In genomic region chr17:29015638-29016037, GRCm38 (mm10) we compare ENCODE assay signal across 8 mouse cellular contexts. TPM values are rescaled to one million over a fixed set of nuclear protein-coding genes. Genes with fewer than 3 reads are reported as not detected.
A peak's percentile ranks its signal among the peaks of the same experiment; 100 is the strongest.
DNase-seq lines count a peak whose midpoint lies in the region; ATAC-seq and TF ChIP-seq lines count a peak whose summit lies in the region.

No protein-coding gene starts in this region.

- no peak overlapping the region for H3K4me3 ChIP-seq in forebrain, postnatal 0 days (ENCODE audit: low read depth, low read length)
- H3K4me3 ChIP-seq in forebrain, embryonic 16.5 days (replicated peaks; ENCODE audit: low read length) = no peak overlapping the region
- H3K4me3 ChIP-seq in midbrain, embryonic 14.5 days (replicated peaks; ENCODE audit: low read depth, low read length) = no peak overlapping the region
- H3K4me3 ChIP-seq in midbrain, embryonic 13.5 days (replicated peaks) = no peak overlapping the region

- DNase-seq in forebrain, postnatal 0 days = peak; percentile 59
- DNase-seq in midbrain, embryonic 14.5 days = peak; percentile 53
- DNase-seq in embryo, embryonic 10.5 days (ENCODE audit: low spot score) = peak; percentile 72
- DNase-seq in mesoderm, embryonic 11.5 days (ENCODE audit: low read depth, low spot score) = peak; percentile 72
- no peak for DNase-seq in urinary bladder, postnatal 36 days (ENCODE audit: low spot score in 2 of 2)
- DNase-seq in ovary, postnatal 10 days (ENCODE audit: low spot score) = no peak

- no peak overlapping the region for H3K4me2 ChIP-seq in forebrain, postnatal 0 days (ENCODE audit: low read depth)
- H3K4me2 ChIP-seq in forebrain, embryonic 16.5 days (ENCODE audit: low read length) = no peak overlapping the region
- H3K4me2 ChIP-seq in midbrain, embryonic 14.5 days (ENCODE audit: low read length) = no peak overlapping the region
- H3K4me2 ChIP-seq in midbrain, embryonic 13.5 days (replicated peaks) = no peak overlapping the region

- peak; percentile 64 for TF ChIP-seq CTCF in forebrain, postnatal 0 days (IDR thresholded peaks at IDR 0.05; ENCODE audit: low read depth)

- 14% methylated on average over 2 of the region's 2 CpGs for WGBS in forebrain, postnatal 0 days
- WGBS in forebrain, embryonic 16.5 days = 18% methylated on average over 2 of the region's 2 CpGs
- 15% methylated on average over 2 of the region's 2 CpGs for WGBS in midbrain, embryonic 14.5 days
- WGBS in midbrain, embryonic 13.5 days = 28% methylated on average over 2 of the region's 2 CpGs

- no peaks in the 10 kb centered on the region for H3K9me3 ChIP-seq in forebrain, postnatal 0 days (ENCODE audit: low read length)
- H3K9me3 ChIP-seq in forebrain, embryonic 16.5 days (ENCODE audit: control insufficient read depth, low read length) = no peaks in the 10 kb centered on the region
- no peaks in the 10 kb centered on the region for H3K9me3 ChIP-seq in midbrain, embryonic 14.5 days (ENCODE audit: control insufficient read depth, low read length)
- H3K9me3 ChIP-seq in midbrain, embryonic 13.5 days = 0 out of 2 replicates have a peak, but pooled peaks cover 3% of the 10 kb centered on the region

- ATAC-seq in forebrain, postnatal 0 days = no peak
- no peak for ATAC-seq in forebrain, embryonic 16.5 days
- ATAC-seq in midbrain, embryonic 14.5 days (ENCODE audit: low FRiP score, low TSS enrichment) = no peak
- ATAC-seq in midbrain, embryonic 13.5 days = no peak

- no peaks in the 10 kb centered on the region for H3K4me1 ChIP-seq in forebrain, postnatal 0 days (ENCODE audit: insufficient read depth)
- no peaks in the 10 kb centered on the region for H3K4me1 ChIP-seq in forebrain, embryonic 16.5 days (replicated peaks; ENCODE audit: control insufficient read depth, insufficient read depth, low read length)
- no peaks in the 10 kb centered on the region for H3K4me1 ChIP-seq in midbrain, embryonic 14.5 days (ENCODE audit: control insufficient read depth, insufficient read depth, low read length)
- H3K4me1 ChIP-seq in midbrain, embryonic 13.5 days (replicated peaks) = no peaks in the 10 kb centered on the region

- H3K27ac ChIP-seq in forebrain, postnatal 0 days (ENCODE audit: low read depth, low read length) = no peak overlapping the region
- no peak overlapping the region for H3K27ac ChIP-seq in forebrain, embryonic 16.5 days (ENCODE audit: low read length)
- H3K27ac ChIP-seq in midbrain, embryonic 14.5 days (replicated peaks; ENCODE audit: low read depth, low read length) = no peak overlapping the region
- no peak overlapping the region for H3K27ac ChIP-seq in midbrain, embryonic 13.5 days

- H3K36me3 ChIP-seq in forebrain, postnatal 0 days (ENCODE audit: insufficient read depth) = no peaks in the 10 kb centered on the region
- H3K36me3 ChIP-seq in forebrain, embryonic 16.5 days (ENCODE audit: control insufficient read depth, insufficient read depth) = no peaks in the 10 kb centered on the region
- no peaks in the 10 kb centered on the region for H3K36me3 ChIP-seq in midbrain, embryonic 14.5 days (ENCODE audit: control insufficient read depth, insufficient read depth, low read length)
- H3K36me3 ChIP-seq in midbrain, embryonic 13.5 days = no peaks in the 10 kb centered on the region

- no peak overlapping the region for H3K9ac ChIP-seq in forebrain, postnatal 0 days
- no peak overlapping the region for H3K9ac ChIP-seq in forebrain, embryonic 16.5 days (replicated peaks; ENCODE audit: low read depth, low read length)
- H3K9ac ChIP-seq in midbrain, embryonic 14.5 days (replicated peaks; ENCODE audit: low read length) = no peak overlapping the region
- no peak overlapping the region for H3K9ac ChIP-seq in midbrain, embryonic 13.5 days (replicated peaks)

- H3K27me3 ChIP-seq in forebrain, postnatal 0 days (ENCODE audit: insufficient read depth, low read length) = no peaks in the 10 kb centered on the region
- H3K27me3 ChIP-seq in forebrain, embryonic 16.5 days (replicated peaks; ENCODE audit: control insufficient read depth, insufficient read depth, low read length) = no peaks in the 10 kb centered on the region
- H3K27me3 ChIP-seq in midbrain, embryonic 14.5 days (ENCODE audit: control insufficient read depth, insufficient read depth, low read length) = no peaks in the 10 kb centered on the region
- H3K27me3 ChIP-seq in midbrain, embryonic 13.5 days = no peaks in the 10 kb centered on the region

RNA-seq across cellular contexts. Expression of gene Stk38, which starts 7.8 kb away (rescaled TPM):
- 49.0 and 58.8 TPM in 2 replicates for total RNA-seq in forebrain, postnatal 0 days (2014; rRNA removed)
- 32.8 and 43.7 TPM in 2 replicates for polyA plus RNA-seq in forebrain, postnatal 0 days (2015; fragmentation: Nextera tagmentation; extraction: Ambion mirVana)
- polyA plus RNA-seq in forebrain, embryonic 16.5 days (2015; fragmentation: Nextera tagmentation; extraction: Ambion mirVana) = 129 and 136 TPM in 2 replicates
- 74.8 and 102 TPM in 2 replicates for polyA plus RNA-seq in midbrain, embryonic 14.5 days (2014; fragmentation: Nextera tagmentation; extraction: Ambion mirVana)
- 126 and 134 TPM in 2 replicates for polyA plus RNA-seq in midbrain, embryonic 13.5 days (2015; fragmentation: Nextera tagmentation; extraction: Ambion mirVana)

RNA-seq across cellular contexts. Expression of gene Srsf3, which starts 16.8 kb away (rescaled TPM):
- 263 and 287 TPM in 2 replicates for total RNA-seq in forebrain, postnatal 0 days (2014; rRNA removed)
- polyA plus RNA-seq in forebrain, postnatal 0 days (2015; fragmentation: Nextera tagmentation; extraction: Ambion mirVana) = 367 and 416 TPM in 2 replicates
- 571 and 653 TPM in 2 replicates for polyA plus RNA-seq in forebrain, embryonic 16.5 days (2015; fragmentation: Nextera tagmentation; extraction: Ambion mirVana)
- polyA plus RNA-seq in midbrain, embryonic 14.5 days (2014; fragmentation: Nextera tagmentation; extraction: Ambion mirVana) = 486 and 559 TPM in 2 replicates
- polyA plus RNA-seq in midbrain, embryonic 13.5 days (2015; fragmentation: Nextera tagmentation; extraction: Ambion mirVana) = 590 and 618 TPM in 2 replicates

Comparison
In these comparisons a context has a peak if more than half of its experiments do, and no peak if none do; other contexts are left out.
1. DNase-seq: peak in forebrain, postnatal 0 days (single experiment), midbrain, embryonic 14.5 days (single experiment), embryo, embryonic 10.5 days (single experiment) and mesoderm, embryonic 11.5 days (single experiment); none in urinary bladder, postnatal 36 days (0 of 2) and ovary, postnatal 10 days (single experiment).